Mouse (Mus musculus) cerebellum, adult 2 months (tissue): Measurements from ENCODE around the gene Pdpn.

Experiments
- CTCF ChIP-seq: fragments of 200-500 bp; IDR thresholded peaks from 2 replicates; pipeline ENCODE4 v1.5.1; 2011; ENCODE audit warnings: low read depth, mild to moderate bottlenecking, control low read depth, low read length, moderate library complexity, borderline replicate concordance; ENCODE audit not compliant: insufficient read depth
- POLR2A ChIP-seq: fragments of 200-500 bp; IDR thresholded peaks from 2 replicates; pipeline ENCODE4 v1.6.1; 2011; ENCODE audit warnings: low read length, control low read depth, borderline replicate concordance; ENCODE audit not compliant: insufficient read depth

GRCm38 (mm10) chr4:143294324-143294723 lies 5.0 kb downstream of the Pdpn start:
- TF ChIP-seq CTCF (no peak), POLR2A (no peak)
